Mouse (Mus musculus): Measurements from ENCODE around the gene AL731706.1. TPM values are rescaled to one million over a fixed set of nuclear protein-coding genes. Genes with fewer than 3 reads are reported as not detected.

The AL731706.1 gene
- 1.8 TPM in 1 of 2 replicates, not detected in the other for polyA plus RNA-seq (2012; ENCODE audit: insufficient read depth, low replicate concordance)

DNA sequence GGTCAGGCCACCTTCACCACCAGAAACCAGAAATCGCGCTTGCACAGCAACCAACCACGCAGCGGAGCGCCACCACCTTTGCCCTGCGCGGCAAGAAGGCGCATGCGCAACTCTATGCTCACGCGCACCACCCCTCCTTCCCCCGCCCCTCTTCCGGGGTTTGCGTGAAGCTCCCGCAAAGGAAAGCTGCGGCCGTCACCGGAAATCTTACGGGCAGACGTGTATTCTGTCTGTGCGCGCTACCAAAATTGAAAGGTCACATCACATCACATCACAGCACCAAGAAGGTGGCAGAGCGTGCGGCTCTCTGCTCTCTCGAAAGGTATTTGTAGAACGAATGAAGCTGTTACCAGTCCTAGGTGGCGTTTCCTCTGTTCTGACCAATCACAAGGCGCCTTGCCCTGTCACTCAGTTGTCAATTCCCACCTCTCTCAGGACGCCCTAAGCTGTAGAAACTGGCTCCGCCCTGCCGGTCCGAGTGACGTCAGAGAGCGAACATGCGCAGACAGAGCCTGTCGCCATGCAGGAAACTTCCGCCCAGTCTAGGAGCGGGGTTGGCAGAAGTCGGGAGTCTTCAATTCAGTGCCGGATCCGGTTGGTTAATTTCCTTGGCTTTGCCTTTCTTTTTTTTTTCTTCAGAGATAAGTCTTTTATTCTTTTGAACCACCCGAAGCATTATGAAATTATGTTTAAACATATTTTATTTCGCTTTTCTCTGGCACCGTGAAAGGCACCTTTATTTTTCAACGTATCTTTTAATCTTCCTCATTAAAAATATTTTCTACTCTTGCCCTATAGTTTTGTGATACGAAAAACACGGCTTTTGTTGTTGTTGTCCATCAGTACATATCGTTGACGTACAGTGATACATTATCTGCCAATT lies at the start of gene AL731706.1, which contains the start of the genes Slx4ip and Mkks:
Gene AL731706.1 (minus strand): TSS at position 322 of the 883 bp plus-strand sequence.
Gene Slx4ip (plus strand): TSS at position 151 of the 883 bp plus-strand sequence.
Gene Mkks (minus strand): TSS at position 322 of the 883 bp plus-strand sequence.
- no peaks in the 10 kb centered on the region for H3K9me3 ChIP-seq
- H3K4me1 ChIP-seq, result peaks cover 38% of the 10 kb centered on the region
- H3K4me3 ChIP-seq (replicated peaks), result peak within 1 kb of the TSS; percentile 98
- peaks cover 2% of the 10 kb centered on the region for H3K36me3 ChIP-seq (replicated peaks; ENCODE audit: low read length)
- TF ChIP-seq GATA1 (IDR thresholded peaks at IDR 0.05; ENCODE audit: borderline replicate concordance, low read length) (no peak), FLI1 (IDR thresholded peaks at IDR 0.05; ENCODE audit: low read length) (peak; percentile 39; the same call in 1 of the 2 replicates)
- no peaks in the 10 kb centered on the region for H3K27me3 ChIP-seq (replicated peaks)

- TF ChIP-seq FLI1 (IDR thresholded peaks at IDR 0.05; ENCODE audit: low read length) (no peak), GATA1 (IDR thresholded peaks at IDR 0.05; ENCODE audit: borderline replicate concordance, low read length) (no peak)
- Histone ChIP-seq H3K9me3 (no peaks in the 10 kb centered on the region), H3K4me3 (replicated peaks) (no peak overlapping the region), H3K36me3 (replicated peaks; ENCODE audit: low read length) (no peaks in the 10 kb centered on the region), H3K27me3 (replicated peaks) (no peaks in the 10 kb centered on the region), H3K4me1 (peaks cover 11% of the 10 kb centered on the region; the same call in 1 of the 2 replicates)
These were observed 47.1 kb upstream of the AL731706.1 start for GRCm38 (mm10) chr2:136938249-136938648.

- TF ChIP-seq GATA1 (IDR thresholded peaks at IDR 0.05; ENCODE audit: borderline replicate concordance, low read length), result no peak
- no peak for TF ChIP-seq FLI1 (IDR thresholded peaks at IDR 0.05; ENCODE audit: low read length)
These were observed 45.5 kb upstream of the AL731706.1 start for GRCm38 (mm10) chr2:136936391-136937288.

GRCm38 (mm10) chr2:136921003-136921408 lies 29.8 kb upstream of the AL731706.1 start:
- H3K36me3 ChIP-seq (replicated peaks; ENCODE audit: low read length), result no peaks in the 10 kb centered on the region
- H3K27me3 ChIP-seq (replicated peaks), result no peaks in the 10 kb centered on the region
- TF ChIP-seq FLI1 (IDR thresholded peaks at IDR 0.05; ENCODE audit: low read length) (no peak), GATA1 (IDR thresholded peaks at IDR 0.05; ENCODE audit: borderline replicate concordance, low read length) (no peak)
- H3K4me3 ChIP-seq (replicated peaks), result peak overlapping the region; percentile 92
- H3K4me1 ChIP-seq, result peaks cover 58% of the 10 kb centered on the region
- no peaks in the 10 kb centered on the region for H3K9me3 ChIP-seq

More at GRCm38 (mm10) chr2:136936391-136937288, 45.5 kb upstream of the AL731706.1 start:
- Histone ChIP-seq H3K4me3 (replicated peaks) (no peak overlapping the region), H3K4me1 (peaks cover 8% of the 10 kb centered on the region; the same call in 1 of the 2 replicates), H3K27me3 (replicated peaks) (no peaks in the 10 kb centered on the region), H3K9me3 (no peaks in the 10 kb centered on the region), H3K36me3 (replicated peaks; ENCODE audit: low read length) (no peaks in the 10 kb centered on the region)

- peaks cover 62% of the 10 kb centered on the region for H3K4me1 ChIP-seq
- no peaks in the 10 kb centered on the region for H3K27me3 ChIP-seq (replicated peaks)
- H3K4me3 ChIP-seq (replicated peaks), result peak overlapping the region; percentile 92
- TF ChIP-seq FLI1 (IDR thresholded peaks at IDR 0.05; ENCODE audit: low read length) (no peak), GATA1 (IDR thresholded peaks at IDR 0.05; ENCODE audit: borderline replicate concordance, low read length) (no peak)
- H3K36me3 ChIP-seq (replicated peaks; ENCODE audit: low read length), result no peaks in the 10 kb centered on the region
- no peaks in the 10 kb centered on the region for H3K9me3 ChIP-seq
These were observed 29.2 kb upstream of the AL731706.1 start for GRCm38 (mm10) chr2:136920257-136920993.

GRCm38 (mm10) chr2:136919433-136919832 lies 28.2 kb upstream of the AL731706.1 start:
- H3K4me3 ChIP-seq (replicated peaks), result peak overlapping the region; percentile 54
- no peaks in the 10 kb centered on the region for H3K9me3 ChIP-seq
- no peaks in the 10 kb centered on the region for H3K27me3 ChIP-seq (replicated peaks)
- TF ChIP-seq FLI1 (IDR thresholded peaks at IDR 0.05; ENCODE audit: low read length), result no peak
- no peak for TF ChIP-seq GATA1 (IDR thresholded peaks at IDR 0.05; ENCODE audit: borderline replicate concordance, low read length)
- H3K36me3 ChIP-seq (replicated peaks; ENCODE audit: low read length), result no peaks in the 10 kb centered on the region
- H3K4me1 ChIP-seq, result peaks cover 69% of the 10 kb centered on the region

- Histone ChIP-seq H3K9me3 (no peaks in the 10 kb centered on the region), H3K4me1 (peaks cover 75% of the 10 kb centered on the region), H3K4me3 (replicated peaks) (no peak overlapping the region), H3K27me3 (replicated peaks) (no peaks in the 10 kb centered on the region), H3K36me3 (replicated peaks; ENCODE audit: low read length) (peaks cover 3% of the 10 kb centered on the region)
- TF ChIP-seq FLI1 (IDR thresholded peaks at IDR 0.05; ENCODE audit: low read length) (no peak), GATA1 (IDR thresholded peaks at IDR 0.05; ENCODE audit: borderline replicate concordance, low read length) (no peak)
These were observed 23.2 kb upstream of the AL731706.1 start for GRCm38 (mm10) chr2:136914334-136914902.

DNA sequence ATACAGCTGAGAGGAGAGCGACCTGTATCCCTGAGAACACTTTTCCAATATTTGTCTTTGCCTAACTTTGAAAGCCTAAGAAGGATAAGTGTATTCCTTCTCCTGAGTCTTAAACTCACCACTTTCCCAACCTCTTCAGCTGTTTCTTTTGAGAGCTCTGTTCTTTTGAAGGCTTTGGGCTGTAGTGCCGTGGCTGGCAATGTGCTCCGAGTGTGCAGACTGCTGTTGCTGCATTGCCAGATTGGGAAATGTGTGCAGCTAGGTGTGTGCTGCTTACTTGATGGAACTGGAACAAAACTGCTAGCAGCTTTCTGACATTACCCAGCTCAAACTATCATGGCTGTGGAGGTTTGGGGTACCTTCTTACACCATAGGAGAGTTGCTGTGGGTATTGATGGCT lies 21.8 kb upstream of the AL731706.1 start:
- no peak for TF ChIP-seq GATA1 (IDR thresholded peaks at IDR 0.05; ENCODE audit: borderline replicate concordance, low read length)
- no peak for TF ChIP-seq FLI1 (IDR thresholded peaks at IDR 0.05; ENCODE audit: low read length)
- no peaks in the 10 kb centered on the region for H3K9me3 ChIP-seq
- H3K4me3 ChIP-seq (replicated peaks), result no peak overlapping the region
- H3K4me1 ChIP-seq, result peaks cover 67% of the 10 kb centered on the region
- H3K36me3 ChIP-seq (replicated peaks; ENCODE audit: low read length), result peaks cover 3% of the 10 kb centered on the region
- H3K27me3 ChIP-seq (replicated peaks), result no peaks in the 10 kb centered on the region

Data from megakaryocyte, embryonic 14.5 days (primary cell).